Mouse (Mus musculus): ENCODE results near the gene Ifi27l2b. TPM values are rescaled to one million over a fixed set of nuclear protein-coding genes. Genes with fewer than 3 reads are reported as not detected.
"Not testable (repeated sequence)": the region's sequence is repeated elsewhere in the genome, so short reads cannot be mapped to it uniquely, and the experiment has no call there.

The Ifi27l2b gene
- polyA plus RNA-seq (2016; fragmentation: Nextera tagmentation; extraction: Ambion mirVana), result not detected in 2 replicates

GRCm38 (mm10) chr12:103457140-103457539, at the start of gene Ifi27l2b:
Gene Ifi27l2b, minus strand, starts transcription at chr12:103457223.
- Histone ChIP-seq H3K27me3 (replicated peaks) (no peaks in the 10 kb centered on the region), H3K4me2 (no peak within 1 kb of the TSS), H3K4me3 (no peak within 1 kb of the TSS), H3K4me1 (no peaks in the 10 kb centered on the region), H3K9ac (no peak within 1 kb of the TSS), H3K36me3 (no peaks in the 10 kb centered on the region), H3K27ac (no peak within 1 kb of the TSS), H3K9me3 (replicated peaks) (no peaks in the 10 kb centered on the region)
- ATAC-seq, result no peak
- WGBS (ENCODE audit: insufficient replicate concordance), result 54% methylated on average over 3 of the region's 3 CpGs

- WGBS (ENCODE audit: insufficient replicate concordance), result 75% methylated on average over 3 of the region's 3 CpGs
- ATAC-seq, result no peak
- H3K4me3 ChIP-seq, result no peak overlapping the region
- no peaks in the 10 kb centered on the region for H3K4me1 ChIP-seq
- H3K27me3 ChIP-seq (replicated peaks), result no peaks in the 10 kb centered on the region
- no peak overlapping the region for H3K9ac ChIP-seq
- no peak overlapping the region for H3K4me2 ChIP-seq
- H3K27ac ChIP-seq, result no peak overlapping the region
- no peaks in the 10 kb centered on the region for H3K9me3 ChIP-seq (replicated peaks)
- no peaks in the 10 kb centered on the region for H3K36me3 ChIP-seq
Measured at GRCm38 (mm10) chr12:103504402-103504801, 47.4 kb upstream of the Ifi27l2b start.

GRCm38 (mm10) chr12:103503300-103503699, 46.3 kb upstream of the Ifi27l2b start:
- no peaks in the 10 kb centered on the region for H3K36me3 ChIP-seq
- no peak overlapping the region for H3K4me3 ChIP-seq
- H3K9ac ChIP-seq, result no peak overlapping the region
- H3K27me3 ChIP-seq (replicated peaks), result no peaks in the 10 kb centered on the region
- H3K4me2 ChIP-seq, result no peak overlapping the region
- 51% methylated on average over 3 of the region's 3 CpGs for WGBS (ENCODE audit: insufficient replicate concordance)
- no peak overlapping the region for H3K27ac ChIP-seq
- no peak for ATAC-seq
- no peaks in the 10 kb centered on the region for H3K9me3 ChIP-seq (replicated peaks)
- H3K4me1 ChIP-seq, result no peaks in the 10 kb centered on the region

- Histone ChIP-seq H3K9ac (no peak overlapping the region), H3K4me2 (no peak overlapping the region), H3K9me3 (replicated peaks) (no peaks in the 10 kb centered on the region), H3K27ac (no peak overlapping the region), H3K4me3 (no peak overlapping the region), H3K36me3 (no peaks in the 10 kb centered on the region), H3K4me1 (no peaks in the 10 kb centered on the region), H3K27me3 (replicated peaks) (no peaks in the 10 kb centered on the region)
- 60% methylated on average over 2 of the region's 2 CpGs for WGBS (ENCODE audit: insufficient replicate concordance)
- no peak for ATAC-seq
Measured at GRCm38 (mm10) chr12:103499261-103499660, 42.2 kb upstream of the Ifi27l2b start.

- H3K27me3 ChIP-seq (replicated peaks), result no peaks in the 10 kb centered on the region
- no peak overlapping the region for H3K4me2 ChIP-seq
- H3K9me3 ChIP-seq (replicated peaks), result no peaks in the 10 kb centered on the region
- H3K9ac ChIP-seq, result no peak overlapping the region
- H3K4me3 ChIP-seq, result no peak overlapping the region
- H3K4me1 ChIP-seq, result no peaks in the 10 kb centered on the region
- 43% methylated on average over 5 of the region's 5 CpGs for WGBS (ENCODE audit: insufficient replicate concordance)
- H3K36me3 ChIP-seq, result no peaks in the 10 kb centered on the region
- no peak for ATAC-seq
- no peak overlapping the region for H3K27ac ChIP-seq
Measured at GRCm38 (mm10) chr12:103498768-103499167, 41.7 kb upstream of the Ifi27l2b start.

GRCm38 (mm10) chr12:103494486-103494885, 37.5 kb upstream of the Ifi27l2b start:
- 15% methylated on average over 6 of the region's 6 CpGs for WGBS (ENCODE audit: insufficient replicate concordance)
- no peak for ATAC-seq

GRCm38 (mm10) chr12:103492767-103493166, 35.7 kb upstream of the Ifi27l2b start:
- Histone ChIP-seq H3K36me3 (no peaks in the 10 kb centered on the region), H3K27ac (no peak overlapping the region), H3K4me1 (no peaks in the 10 kb centered on the region), H3K4me3 (no peak overlapping the region), H3K9me3 (replicated peaks) (no peaks in the 10 kb centered on the region), H3K9ac (no peak overlapping the region), H3K27me3 (replicated peaks) (no peaks in the 10 kb centered on the region), H3K4me2 (no peak overlapping the region)
- WGBS (ENCODE audit: insufficient replicate concordance), result 31% methylated on average over 5 of the region's 5 CpGs
- peak; percentile 10; the same call in 1 of the 2 replicates for ATAC-seq

More at GRCm38 (mm10) chr12:103494486-103494885, 37.5 kb upstream of the Ifi27l2b start:
- Histone ChIP-seq H3K36me3 (no peaks in the 10 kb centered on the region), H3K4me3 (no peak overlapping the region), H3K4me2 (no peak overlapping the region), H3K4me1 (no peaks in the 10 kb centered on the region), H3K27ac (no peak overlapping the region), H3K9ac (no peak overlapping the region), H3K9me3 (replicated peaks) (no peaks in the 10 kb centered on the region), H3K27me3 (replicated peaks) (no peaks in the 10 kb centered on the region)

- no peak for ATAC-seq
- Histone ChIP-seq H3K36me3 (no peaks in the 10 kb centered on the region), H3K4me3 (no peak overlapping the region), H3K9ac (no peak overlapping the region), H3K27me3 (replicated peaks) (no peaks in the 10 kb centered on the region), H3K9me3 (replicated peaks) (no peaks in the 10 kb centered on the region), H3K4me2 (no peak overlapping the region), H3K4me1 (no peaks in the 10 kb centered on the region), H3K27ac (no peak overlapping the region)
- 52% methylated on average over 3 of the region's 3 CpGs for WGBS (ENCODE audit: insufficient replicate concordance)
Measured at GRCm38 (mm10) chr12:103491091-103491730, 34.2 kb upstream of the Ifi27l2b start.

GRCm38 (mm10) chr12:103487750-103488149, 30.7 kb upstream of the Ifi27l2b start:
- Histone ChIP-seq H3K4me2 (no peak overlapping the region), H3K9ac (no peak overlapping the region), H3K4me3 (no peak overlapping the region), H3K4me1 (no peaks in the 10 kb centered on the region), H3K27me3 (replicated peaks) (no peaks in the 10 kb centered on the region), H3K36me3 (no peaks in the 10 kb centered on the region), H3K27ac (no peak overlapping the region), H3K9me3 (replicated peaks) (no peaks in the 10 kb centered on the region)
- 53% methylated on average over 2 of the region's 2 CpGs for WGBS (ENCODE audit: insufficient replicate concordance)
- ATAC-seq, result no peak

GRCm38 (mm10) chr12:103487276-103487675, 30.3 kb upstream of the Ifi27l2b start:
- no peak overlapping the region for H3K4me2 ChIP-seq
- ATAC-seq, result no peak
- no peaks in the 10 kb centered on the region for H3K27me3 ChIP-seq (replicated peaks)
- H3K4me1 ChIP-seq, result no peaks in the 10 kb centered on the region
- H3K4me3 ChIP-seq, result no peak overlapping the region
- no peak overlapping the region for H3K9ac ChIP-seq
- no peaks in the 10 kb centered on the region for H3K36me3 ChIP-seq
- WGBS (ENCODE audit: insufficient replicate concordance), result 40% methylated on average over 4 of the region's 4 CpGs
- no peak overlapping the region for H3K27ac ChIP-seq
- no peaks in the 10 kb centered on the region for H3K9me3 ChIP-seq (replicated peaks)

- Histone ChIP-seq H3K4me3 (no peak overlapping the region), H3K9me3 (replicated peaks) (no peaks in the 10 kb centered on the region), H3K36me3 (no peaks in the 10 kb centered on the region), H3K27ac (no peak overlapping the region), H3K9ac (no peak overlapping the region), H3K4me2 (no peak overlapping the region), H3K27me3 (replicated peaks) (no peaks in the 10 kb centered on the region), H3K4me1 (no peaks in the 10 kb centered on the region)
- ATAC-seq, result no peak
- 64% methylated on average over 1 of the region's 1 CpGs for WGBS (ENCODE audit: insufficient replicate concordance)
Measured at GRCm38 (mm10) chr12:103486726-103487125, 29.7 kb upstream of the Ifi27l2b start.

GRCm38 (mm10) chr12:103484200-103484972, 27.4 kb upstream of the Ifi27l2b start:
- H3K27ac ChIP-seq; H3K9ac ChIP-seq; ATAC-seq; H3K9me3 ChIP-seq (replicated peaks); H3K36me3 ChIP-seq; H3K4me1 ChIP-seq; H3K27me3 ChIP-seq (replicated peaks); H3K4me3 ChIP-seq; H3K4me2 ChIP-seq: not testable (repeated sequence)
- 62% methylated on average over 9 of the region's 9 CpGs for WGBS (ENCODE audit: insufficient replicate concordance)
